Mouse (Mus musculus) heart, embryonic 14.5 days (tissue): ENCODE results near the gene Kmt5c. TPM values are rescaled to one million over a fixed set of nuclear protein-coding genes. Genes with fewer than 3 reads are reported as not detected.

Experiments used
- ATAC-seq: fragments of 200-750 bp; cut with Nextera tagmentation; 2 replicates; pipeline ENCODE4 v1.8.0; 2017; ENCODE audit warnings: low read depth, moderate TSS enrichment; ENCODE audit not compliant: insufficient number of reproducible peaks, insufficient read depth, low FRiP score
- H3K27ac ChIP-seq, 2 experiments: fragments of 200-500 bp in 1 of 2; fragments of 300-500 bp in 1 of 2; sonication (generic) in 1 of 2; replicated peaks in 1 of 2; 2 replicates each; pipeline ENCODE4 v1.5.1; 2012 to 2014; ENCODE audit warnings: low read depth in 2 of 2, low read length in 2 of 2, control low read depth in 1 of 2, mild to moderate bottlenecking in 1 of 2, mixed read lengths in 1 of 2; ENCODE audit not compliant: control insufficient read depth in 1 of 2, insufficient read depth in 1 of 2
- H3K27me3 ChIP-seq: fragments of 300-500 bp; sonication (generic); 2 replicates; pipeline ENCODE4 v1.6.1; 2014; ENCODE audit warnings: mild to moderate bottlenecking, low read length, control low read depth; ENCODE audit not compliant: control insufficient read depth, insufficient read depth
- H3K36me3 ChIP-seq: fragments of 300-500 bp; sonication (generic); 2 replicates; pipeline ENCODE4 v1.6.1; 2014; ENCODE audit warnings: mild to moderate bottlenecking, control low read depth, low read length, mixed read lengths; ENCODE audit not compliant: control insufficient read depth, insufficient read depth
- H3K4me1 ChIP-seq, 2 experiments: fragments of 200-500 bp in 1 of 2; fragments of 300-500 bp in 1 of 2; sonication (generic) in 1 of 2; 2 replicates each; pipeline ENCODE4 v1.6.1; 2012 to 2014; ENCODE audit warnings: low read length in 2 of 2, control low read depth in 1 of 2, mixed read lengths in 1 of 2; ENCODE audit not compliant: control insufficient read depth in 2 of 2, insufficient read depth in 2 of 2
- H3K4me2 ChIP-seq: fragments of 300-500 bp; sonication (generic); 2 replicates; pipeline ENCODE4 v1.6.1; 2014; ENCODE audit warnings: mild to moderate bottlenecking, low read length
- H3K4me3 ChIP-seq, 2 experiments: fragments of 200-500 bp in 1 of 2; fragments of 300-500 bp in 1 of 2; sonication (generic) in 1 of 2; 2 replicates each; pipeline ENCODE4 v1.5.1; 2012 to 2014; ENCODE audit warnings: low read length in 2 of 2, mild to moderate bottlenecking in 2 of 2, control low read depth in 1 of 2, low read depth in 1 of 2, moderate library complexity in 1 of 2; ENCODE audit not compliant: control insufficient read depth in 1 of 2, insufficient read depth in 1 of 2
- H3K9ac ChIP-seq: fragments of 300-500 bp; sonication (generic); 2 replicates; pipeline ENCODE4 v1.6.1; 2014; ENCODE audit warnings: mild to moderate bottlenecking, low read length
- H3K9me3 ChIP-seq: fragments of 300-500 bp; sonication (generic); 2 replicates; pipeline ENCODE4 v1.6.1; 2016; ENCODE audit warnings: low read length, control low read depth; ENCODE audit not compliant: control insufficient read depth
- WGBS: fragments of 180-500 bp; shearing (Covaris S2); extraction: QIAGEN DNeasy Blood & Tissue Kit; methylation state at CpG from one replicate; pipeline ENCODE4 v1.1.7; 2014; 5-methylcytosine and 5-hydroxymethylcytosine counted together
- polyA plus RNA-seq: library from polyadenylated mRNA; unstranded; fragments of >200 nt; fragmentation: Nextera tagmentation; extraction: Ambion mirVana; gene quantifications from 2 replicates; pipeline ENCODE4 v1.2.1, GENCODE M21; 2014

Gene Kmt5c
- polyA plus RNA-seq, 1 experiment from 2014 or later = 47.6 TPM

GRCm38 (mm10) chr7:4712594-4712993 is 27.3 kb upstream of the Kmt5c start:
- no peak overlapping the region for H3K4me3 ChIP-seq
- no peak overlapping the region for H3K9ac ChIP-seq
- no peak overlapping the region for H3K4me2 ChIP-seq
- ATAC-seq = no peak
- H3K27ac ChIP-seq = no peak overlapping the region
- WGBS = 79% methylated on average over 3 of the region's 3 CpGs
- H3K9me3 ChIP-seq = no peaks in the 10 kb centered on the region
- peaks cover 86% of the 10 kb centered on the region for H3K36me3 ChIP-seq
- no peaks in the 10 kb centered on the region for H3K27me3 ChIP-seq
- H3K4me1 ChIP-seq = no peaks in the 10 kb centered on the region

- no peak overlapping the region for H3K27ac ChIP-seq
- H3K4me1 ChIP-seq = no peaks in the 10 kb centered on the region
- H3K9ac ChIP-seq = no peak overlapping the region
- WGBS = 67% methylated on average over 6 of the region's 6 CpGs
- no peak for ATAC-seq
- peaks cover 45% of the 10 kb centered on the region for H3K36me3 ChIP-seq
- H3K4me2 ChIP-seq = no peak overlapping the region
- no peaks in the 10 kb centered on the region for H3K9me3 ChIP-seq
- no peak overlapping the region for H3K4me3 ChIP-seq
- H3K27me3 ChIP-seq = no peaks in the 10 kb centered on the region
These were observed 23.0 kb upstream of the Kmt5c start for GRCm38 (mm10) chr7:4716955-4717354.

- peaks cover 22% of the 10 kb centered on the region for H3K36me3 ChIP-seq
- no peak for ATAC-seq
- H3K4me3 ChIP-seq = no peak overlapping the region
- WGBS = 88% methylated on average over 3 of the region's 3 CpGs
- H3K9me3 ChIP-seq = no peaks in the 10 kb centered on the region
- H3K9ac ChIP-seq = no peak overlapping the region
- no peak overlapping the region for H3K4me2 ChIP-seq
- H3K27ac ChIP-seq = no peak overlapping the region
- H3K4me1 ChIP-seq = no peaks in the 10 kb centered on the region
- no peaks in the 10 kb centered on the region for H3K27me3 ChIP-seq
These were observed 20.6 kb upstream of the Kmt5c start for GRCm38 (mm10) chr7:4719276-4719675.

GRCm38 (mm10) chr7:4723508-4723907 is 16.4 kb upstream of the Kmt5c start:
- no peaks in the 10 kb centered on the region for H3K27me3 ChIP-seq
- H3K4me2 ChIP-seq = peak overlapping the region; percentile 55
- H3K9ac ChIP-seq = peak overlapping the region; percentile 27; the same call in 1 of the 2 replicates
- no peaks in the 10 kb centered on the region for H3K4me1 ChIP-seq
- no peak for ATAC-seq
- H3K9me3 ChIP-seq = no peaks in the 10 kb centered on the region
- no peaks in the 10 kb centered on the region for H3K36me3 ChIP-seq
- WGBS = 31% methylated on average over 12 of the region's 12 CpGs
- peak overlapping the region; percentile 14 to 30; a peak in 3 of 4 replicates for H3K4me3 ChIP-seq
- no peak overlapping the region for H3K27ac ChIP-seq

- no peak for ATAC-seq
- Histone ChIP-seq H3K36me3 (no peaks in the 10 kb centered on the region), H3K27ac (no peak overlapping the region), H3K4me2 (no peak overlapping the region), H3K4me1 (no peaks in the 10 kb centered on the region), H3K4me3 (no peak overlapping the region), H3K27me3 (no peaks in the 10 kb centered on the region), H3K9ac (no peak overlapping the region), H3K9me3 (no peaks in the 10 kb centered on the region)
- 42% methylated on average over 3 of the region's 3 CpGs for WGBS
These were observed 15.6 kb upstream of the Kmt5c start for GRCm38 (mm10) chr7:4724359-4724758.

- Histone ChIP-seq H3K4me3 (no peak within 1 kb of the TSS), H3K4me2 (no peak within 1 kb of the TSS), H3K27me3 (no peaks in the 10 kb centered on the region), H3K9ac (no peak within 1 kb of the TSS), H3K27ac (no peak within 1 kb of the TSS), H3K9me3 (no peaks in the 10 kb centered on the region), H3K4me1 (no peaks in the 10 kb centered on the region), H3K36me3 (no peaks in the 10 kb centered on the region)
- 63% methylated on average over 7 of the region's 7 CpGs for WGBS
- ATAC-seq = no peak
These were observed 14.7 kb upstream of the Kmt5c start, which contains the start of gene Tmem150b for GRCm38 (mm10) chr7:4725169-4725568. Tmem150b (minus strand) TSS chr7:4725249.

GRCm38 (mm10) chr7:4731090-4731489 is 8.8 kb upstream of the Kmt5c start:
- Histone ChIP-seq H3K9ac (no peak overlapping the region), H3K4me1 (no peaks in the 10 kb centered on the region), H3K9me3 (no peaks in the 10 kb centered on the region), H3K4me3 (no peak overlapping the region), H3K27ac (no peak overlapping the region), H3K36me3 (no peaks in the 10 kb centered on the region), H3K4me2 (no peak overlapping the region), H3K27me3 (no peaks in the 10 kb centered on the region)
- 68% methylated on average over 5 of the region's 5 CpGs for WGBS
- no peak for ATAC-seq

GRCm38 (mm10) chr7:4732968-4733392 is 6.9 kb upstream of the Kmt5c start:
- Histone ChIP-seq H3K9me3 (no peaks in the 10 kb centered on the region), H3K36me3 (no peaks in the 10 kb centered on the region), H3K27me3 (no peaks in the 10 kb centered on the region), H3K9ac (no peak overlapping the region), H3K4me1 (no peaks in the 10 kb centered on the region), H3K4me2 (no peak overlapping the region), H3K27ac (no peak overlapping the region), H3K4me3 (no peak overlapping the region)
- WGBS = 51% methylated on average over 6 of the region's 6 CpGs
- ATAC-seq = no peak
